Mouse (Mus musculus) heart, adult 2 months (tissue): ENCODE results near the gene Parp12. TPM values are rescaled to one million over a fixed set of nuclear protein-coding genes. Genes with fewer than 3 reads are reported as not detected.

ENCODE experiments used
- DNase-seq, 2 experiments: peaks; one replicate each; pipeline ENCODE4 v3.0.0; 2021
- H3K27ac ChIP-seq: fragments of 200-600 bp; 2 replicates; pipeline ENCODE4 v1.8.1; 2022
- H3K27me3 ChIP-seq: fragments of 200-500 bp; 2 replicates; pipeline ENCODE4 v1.6.1; 2012; ENCODE audit warnings: mild to moderate bottlenecking, low read length, inconsistent platforms, mixed read lengths; ENCODE audit not compliant: control insufficient read depth, insufficient read depth
- H3K36me3 ChIP-seq: fragments of 200-500 bp; 2 replicates; pipeline ENCODE4 v1.6.1; 2012; ENCODE audit warnings: low read length, inconsistent platforms; ENCODE audit not compliant: control insufficient read depth, insufficient read depth
- H3K4me1 ChIP-seq: fragments of 200-500 bp; 2 replicates; pipeline ENCODE4 v1.6.1; 2011; ENCODE audit warnings: low read length; ENCODE audit not compliant: control insufficient read depth, insufficient read depth
- H3K4me3 ChIP-seq: fragments of 200-600 bp; 2 replicates; pipeline ENCODE4 v1.8.1; 2022
- H3K79me2 ChIP-seq: fragments of 200-500 bp; replicated peaks from 2 replicates; pipeline ENCODE4 v1.6.1; 2012; ENCODE audit warnings: mild to moderate bottlenecking, inconsistent platforms, low read length, moderate library complexity, mixed read lengths; ENCODE audit not compliant: control insufficient read depth, insufficient read depth
- H3K9ac ChIP-seq: fragments of 200-500 bp; 2 replicates; pipeline ENCODE4 v1.6.1; 2012; ENCODE audit warnings: low read depth, mild to moderate bottlenecking, control low read depth, inconsistent platforms, low read length, mixed read lengths
- CTCF ChIP-seq: fragments of 200-600 bp; IDR thresholded peaks from 2 replicates; pipeline ENCODE4 v1.8.1; 2022; ENCODE audit warnings: antibody characterized with exemption, mild to moderate bottlenecking, moderate library complexity
- EP300 ChIP-seq: fragments of 200-500 bp; IDR thresholded peaks from 2 replicates; pipeline ENCODE4 v1.6.1; 2011; ENCODE audit warnings: low read depth, low read length, control low read depth; ENCODE audit not compliant: insufficient read depth
- POLR2A ChIP-seq: fragments of 200-500 bp; IDR thresholded peaks from 2 replicates; pipeline ENCODE4 v1.6.1; 2011; ENCODE audit warnings: mild to moderate bottlenecking, low read depth, low read length, control low read depth; ENCODE audit not compliant: insufficient read depth
- WGBS: fragments of 180-500 bp; shearing (Covaris S2); methylation state at CpG from one replicate; pipeline ENCODE4 v1.1.7; 2018; 5-methylcytosine and 5-hydroxymethylcytosine counted together
- intact Hi-C: fragments of 180-260 bp; cut with DNase I; formaldehyde crosslinking; loops from one replicate; pipeline ENCODE4 v1.15.1; 2025
- polyA plus RNA-seq: library from polyadenylated mRNA; depleted of rRNA; stranded (reverse); fragments of >200 nt; gene quantifications from 2 replicates; pipeline ENCODE4 v1.2.3, GENCODE M21; 2012
- total RNA-seq, 2 experiments: library from RNA; stranded (reverse); gene quantifications; 2 replicates each; pipeline ENCODE4 v1.2.3; 2021

Gene Parp12
- total and polyA plus RNA-seq, 3 experiments = 10.6 to 18.8 (median 11.5) TPM

- Histone ChIP-seq H3K9ac (no peak overlapping the region), H3K27ac (no peak overlapping the region), H3K4me3 (no peak overlapping the region), H3K4me1 (peaks cover 8% of the 10 kb centered on the region), H3K36me3 (peaks cover 6% of the 10 kb centered on the region), H3K27me3 (no peaks in the 10 kb centered on the region), H3K79me2 (peaks cover 2% of the 10 kb centered on the region; the same call in 1 of the 2 replicates)
- WGBS = 96% methylated on average over 3 of the region's 3 CpGs
- intact Hi-C loops = no loop called here
- TF ChIP-seq EP300 (no peak), POLR2A (no peak)
- DNase-seq = no peak
Measured at GRCm38 (mm10) chr6:39112701-39113100, 5.4 kb downstream of the Parp12 start.

- H3K27me3 ChIP-seq = no peaks in the 10 kb centered on the region
- H3K9ac ChIP-seq = no peak overlapping the region
- intact Hi-C loops = no loop called here
- no peak overlapping the region for H3K27ac ChIP-seq
- 81% methylated on average over 2 of the region's 2 CpGs for WGBS
- TF ChIP-seq CTCF (peak; percentile 22), EP300 (no peak), POLR2A (no peak)
- no peak overlapping the region for H3K4me3 ChIP-seq
- H3K4me1 ChIP-seq = no peaks in the 10 kb centered on the region
- DNase-seq = no peak
- peaks cover 2% of the 10 kb centered on the region; the same call in 1 of the 2 replicates for H3K36me3 ChIP-seq
- H3K79me2 ChIP-seq = no peaks in the 10 kb centered on the region
Measured at GRCm38 (mm10) chr6:39106812-39107211, 11.3 kb downstream of the Parp12 start.

GRCm38 (mm10) chr6:39104631-39105030 lies 13.5 kb downstream of the Parp12 start:
- TF ChIP-seq CTCF (no peak), EP300 (no peak), POLR2A (no peak)
- Histone ChIP-seq H3K27me3 (no peaks in the 10 kb centered on the region), H3K36me3 (peaks cover 2% of the 10 kb centered on the region; the same call in 1 of the 2 replicates), H3K4me3 (no peak overlapping the region), H3K4me1 (no peaks in the 10 kb centered on the region), H3K9ac (no peak overlapping the region), H3K27ac (no peak overlapping the region), H3K79me2 (no peaks in the 10 kb centered on the region)
- no peak for DNase-seq
- 77% methylated on average over 4 of the region's 4 CpGs for WGBS
- intact Hi-C loops = no loop called here

- TF ChIP-seq CTCF (no peak), EP300 (no peak), POLR2A (no peak)
- Histone ChIP-seq H3K27me3 (no peaks in the 10 kb centered on the region), H3K79me2 (no peaks in the 10 kb centered on the region), H3K9ac (no peak overlapping the region), H3K36me3 (no peaks in the 10 kb centered on the region; the same call in 1 of the 2 replicates), H3K4me1 (no peaks in the 10 kb centered on the region), H3K4me3 (no peak overlapping the region), H3K27ac (no peak overlapping the region)
- no peak for DNase-seq
- intact Hi-C loops = no loop called here
Measured at GRCm38 (mm10) chr6:39076498-39076897, 41.7 kb downstream of the Parp12 start.

- Histone ChIP-seq H3K79me2 (no peaks in the 10 kb centered on the region), H3K4me3 (no peak overlapping the region), H3K27me3 (no peaks in the 10 kb centered on the region), H3K27ac (no peak overlapping the region), H3K9ac (no peak overlapping the region), H3K36me3 (no peaks in the 10 kb centered on the region; the same call in 1 of the 2 replicates), H3K4me1 (no peaks in the 10 kb centered on the region)
- intact Hi-C loops = no loop called here
- TF ChIP-seq EP300 (no peak), POLR2A (no peak), CTCF (no peak)
- no peak for DNase-seq
Measured at GRCm38 (mm10) chr6:39074186-39074585, 44.0 kb downstream of the Parp12 start.

GRCm38 (mm10) chr6:39072664-39073063 lies 45.5 kb downstream of the Parp12 start:
- H3K36me3 ChIP-seq = no peaks in the 10 kb centered on the region; the same call in 1 of the 2 replicates
- no peaks in the 10 kb centered on the region for H3K27me3 ChIP-seq
- H3K4me1 ChIP-seq = no peaks in the 10 kb centered on the region
- WGBS = 56% methylated on average over 5 of the region's 5 CpGs
- intact Hi-C loops = no loop called here
- H3K9ac ChIP-seq = no peak overlapping the region
- no peak for DNase-seq
- no peak overlapping the region for H3K27ac ChIP-seq
- H3K4me3 ChIP-seq = no peak overlapping the region
- H3K79me2 ChIP-seq = no peaks in the 10 kb centered on the region
- TF ChIP-seq EP300 = no peak
- no peak for TF ChIP-seq POLR2A
